Mouse (Mus musculus) MEL (cell line): ENCODE data around the gene Rpp30. TPM values are rescaled to one million over a fixed set of nuclear protein-coding genes. Genes with fewer than 3 reads are reported as not detected.

Experiments
- polyA plus RNA-seq, 2 experiments: library from polyadenylated mRNA; stranded (reverse) in 1 of 2; unstranded in 1 of 2; fragments of >175 nt in 1 of 2; fragments of >200 nt in 1 of 2; gene quantifications; 2 replicates each; pipeline versions ENCODE4 v1.2.1 to v1.2.4; 2012; ENCODE audit warnings: low replicate concordance in 2 of 2, low read depth in 1 of 2; ENCODE audit not compliant: insufficient read length in 2 of 2, insufficient read depth in 1 of 2, missing spikeins in 1 of 2
- total RNA-seq: library from RNA; depleted of rRNA; stranded (reverse); fragments of 300-350 nt; gene quantifications from 2 replicates; pipeline ENCODE4 v1.2.3, GENCODE M21; 2012; rRNA removed

The Rpp30 gene
- total and polyA plus RNA-seq, 3 experiments = 55.4 to 81.3 TPM; not detected in 1

Other genes starting within 250 kb of the Rpp30 start
- not detected in 2 replicates for gene Htr7, start 26.2 kb upstream of the Rpp30 start, total RNA-seq
- not detected for gene Htr7, start 26.2 kb upstream of the Rpp30 start, polyA plus RNA-seq
- not detected in 2 replicates for gene Ankrd1, start 36.4 kb downstream of the Rpp30 start, total RNA-seq
- not detected for gene Ankrd1, start 36.4 kb downstream of the Rpp30 start, polyA plus RNA-seq